Mouse (Mus musculus) spleen, adult 2 months (tissue): ENCODE data around the gene Umad1.

Experiments
- CTCF ChIP-seq: fragments of 200-500 bp; IDR thresholded peaks from 2 replicates; pipeline ENCODE4 v1.5.1; 2011; ENCODE audit warnings: mild to moderate bottlenecking, inconsistent platforms; ENCODE audit not compliant: insufficient read depth, insufficient read length, insufficient replicate concordance; ENCODE audit errors: extremely low read depth
- POLR2A ChIP-seq: fragments of 200-500 bp; IDR thresholded peaks from 2 replicates; pipeline ENCODE4 v1.6.1; 2011; ENCODE audit warnings: low read depth, low read length, inconsistent platforms

GRCm38 (mm10) chr6:8455599-8455998, 196.5 kb downstream of the Umad1 start:
- TF ChIP-seq POLR2A (no peak), CTCF (no peak)
